Mouse (Mus musculus) liver, embryonic 14.5 days (tissue): ENCODE measurements at regions not wholly inside any gene's neighbourhood (a gene's known extent, or its start where the extent isn't known, plus 50 kb on each side); places are given as distances from the start of the nearest gene placed in this dataset.

Source experiments
- CTCF ChIP-seq: IDR thresholded peaks from 2 replicates; pipeline ENCODE4 v1.5.1; 2016; ENCODE audit warnings: antibody characterized with exemption, low read depth, control low read depth
- EP300 ChIP-seq: IDR thresholded peaks from 2 replicates; pipeline ENCODE4 v1.6.1; 2016; ENCODE audit warnings: antibody characterized with exemption, low read depth

DNA sequence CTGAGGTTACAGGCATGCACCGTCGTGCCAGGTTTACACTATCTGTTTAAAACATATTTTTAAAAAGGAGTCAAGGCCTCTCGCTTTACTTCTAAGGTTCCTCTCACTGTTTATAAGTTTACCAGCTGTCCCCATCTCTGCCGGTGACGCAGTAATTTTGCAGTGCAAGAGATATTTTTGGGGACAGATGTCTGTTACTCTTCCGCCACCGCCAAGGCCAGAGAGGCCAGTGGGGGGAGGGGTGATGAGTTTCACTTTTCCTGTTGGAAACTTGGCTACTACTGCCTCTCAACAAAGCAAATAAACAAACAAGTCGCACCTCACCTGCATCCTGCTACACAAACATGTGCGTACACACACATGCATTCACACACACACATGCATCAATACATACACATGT lies 60.1 kb upstream of the Odc1 start:
- TF ChIP-seq CTCF (no peak), EP300 (no peak)
